Mouse (Mus musculus) liver, embryonic 18 days (tissue): ENCODE measurements around the gene Npc2. TPM values are rescaled to one million over a fixed set of nuclear protein-coding genes. Genes with fewer than 3 reads are reported as not detected.

ENCODE experiments used
- polyA plus RNA-seq: library from polyadenylated mRNA; depleted of rRNA; stranded (reverse); fragments of >200 nt; gene quantifications from 2 replicates; pipeline ENCODE4 v1.2.3, GENCODE M21; 2012; rRNA removed

Gene Npc2
- 43.3 and 50.5 TPM in 2 replicates for polyA plus RNA-seq

GRCm38 (mm10) chr12:84772726-84773441, at the start of gene Npc2, which contains the start of gene Isca2:
TSS of gene Npc2 (minus strand) at chr12:84773152.
TSS of gene Isca2 (plus strand) at chr12:84773251.

Other genes with a start within 250 kb of the Npc2 start
- gene Vsx2, start 203.4 kb downstream of the Npc2 start, polyA plus RNA-seq = not detected in 2 replicates
- 4.5 and 5.5 TPM in 2 replicates for gene Abcd4, start 155.7 kb downstream of the Npc2 start, polyA plus RNA-seq
- not detected in 2 replicates for gene Vrtn, start 132.1 kb downstream of the Npc2 start, polyA plus RNA-seq
- gene Syndig1l, start 74.3 kb downstream of the Npc2 start, polyA plus RNA-seq = 0.08 TPM in 2 replicates
- gene Isca2, start 99 bp upstream of the Npc2 start, polyA plus RNA-seq = 60.1 and 66.6 TPM in 2 replicates
- gene Ltbp2, start 103.4 kb upstream of the Npc2 start, polyA plus RNA-seq = 1.1 and 1.5 TPM in 2 replicates
- 56.7 and 60.1 TPM in 2 replicates for gene Fcf1, start 197.7 kb upstream of the Npc2 start, polyA plus RNA-seq
- 12.9 and 13.9 TPM in 2 replicates for gene Arel1, start 197.7 kb upstream of the Npc2 start, polyA plus RNA-seq
- 6.1 and 8.8 TPM in 2 replicates for gene Ylpm1, start 223.2 kb upstream of the Npc2 start, polyA plus RNA-seq